Mouse (Mus musculus): Measurements from ENCODE around the gene Thsd7a.

GRCm38 (mm10) chr6:12565136-12565535, 184.1 kb downstream of the Thsd7a start:
- TF ChIP-seq POLR2A (IDR thresholded peaks at IDR 0.05; ENCODE audit: low read depth, low read length) (no peak), CTCF (IDR thresholded peaks at IDR 0.05; ENCODE audit: borderline replicate concordance, insufficient read depth, low read length) (no peak)
